Mouse (Mus musculus): ENCODE results near the gene Gm35549.

GRCm38 (mm10) chr9:122810212-122810611 is 33.6 kb downstream of the Gm35549 start:
- TF ChIP-seq CTCF (IDR thresholded peaks at IDR 0.05; ENCODE audit: insufficient read depth, low read length) (no peak), POLR2A (IDR thresholded peaks at IDR 0.05; ENCODE audit: borderline replicate concordance, extremely low read depth, low read depth, low read length) (no peak)
